Mouse (Mus musculus) cerebellum, adult 2 months (tissue): ENCODE measurements around the gene Lmo7. TPM values are rescaled to one million over a fixed set of nuclear protein-coding genes. Genes with fewer than 3 reads are reported as not detected.

ENCODE experiments used
- DNase-seq, 2 experiments: peaks; one replicate each; pipeline ENCODE4 v3.0.0; 2021
- H3K27ac ChIP-seq: fragments of 200-500 bp; 2 replicates; pipeline ENCODE4 v1.5.1; 2012; ENCODE audit warnings: low read length, control low read depth, inconsistent platforms; ENCODE audit not compliant: insufficient read depth
- H3K27me3 ChIP-seq: fragments of 200-500 bp; 2 replicates; pipeline ENCODE4 v1.6.1; 2012; ENCODE audit warnings: inconsistent platforms, mild to moderate bottlenecking, low read length, moderate library complexity; ENCODE audit not compliant: control insufficient read depth, insufficient read depth
- H3K4me1 ChIP-seq: fragments of 200-500 bp; 2 replicates; pipeline ENCODE4 v1.6.1; 2011; ENCODE audit warnings: low read length; ENCODE audit not compliant: control insufficient read depth, insufficient read depth
- H3K4me3 ChIP-seq: fragments of 200-500 bp; replicated peaks from 2 replicates; pipeline ENCODE3; 2011; ENCODE audit warnings: mild to moderate bottlenecking, low read depth, low read length, control low read depth; ENCODE audit not compliant: insufficient read depth
- CTCF ChIP-seq: fragments of 200-500 bp; IDR thresholded peaks from 2 replicates; pipeline ENCODE4 v1.5.1; 2011; ENCODE audit warnings: low read depth, mild to moderate bottlenecking, control low read depth, low read length, moderate library complexity, borderline replicate concordance; ENCODE audit not compliant: insufficient read depth
- POLR2A ChIP-seq: fragments of 200-500 bp; IDR thresholded peaks from 2 replicates; pipeline ENCODE4 v1.6.1; 2011; ENCODE audit warnings: low read length, control low read depth, borderline replicate concordance; ENCODE audit not compliant: insufficient read depth
- WGBS: fragments of 180-500 bp; shearing (Covaris S2); methylation state at CpG from one replicate; pipeline ENCODE4 v1.1.7; 2018; 5-methylcytosine and 5-hydroxymethylcytosine counted together
- polyA plus RNA-seq: library from polyadenylated mRNA; depleted of rRNA; stranded (reverse); fragments of >200 nt; gene quantifications from 2 replicates; pipeline ENCODE4 v1.2.3, GENCODE M21; 2012

Gene Lmo7
- polyA plus RNA-seq, 1 experiment: 5.8 TPM

DNA sequence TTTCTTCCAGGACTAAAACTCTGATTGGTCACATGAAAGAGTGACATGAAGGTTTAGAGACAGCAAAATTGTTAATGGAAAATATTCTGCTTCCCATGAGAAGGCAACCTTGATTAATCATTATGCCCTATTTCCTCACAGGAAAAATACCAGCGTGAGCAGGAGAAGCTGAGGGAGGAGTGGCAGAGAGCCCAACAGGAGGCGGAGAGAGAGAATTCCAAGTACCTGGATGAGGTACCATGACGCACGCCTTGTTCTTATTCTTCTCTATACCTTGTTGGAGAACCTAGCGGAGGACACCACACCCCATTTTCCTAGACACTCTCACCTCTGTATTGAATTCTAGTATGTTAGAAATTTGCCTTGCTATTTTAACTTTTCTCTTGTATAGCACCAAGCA, 188.7 kb downstream of the Lmo7 start:
- WGBS: 72% methylated on average over 5 of the region's 5 CpGs
- TF ChIP-seq CTCF: no peak
- TF ChIP-seq POLR2A: no peak
- Histone ChIP-seq H3K27ac (no peak overlapping the region), H3K4me3 (no peak overlapping the region), H3K4me1 (no peaks in the 10 kb centered on the region), H3K27me3 (no peaks in the 10 kb centered on the region)
- no peak for DNase-seq

DNA sequence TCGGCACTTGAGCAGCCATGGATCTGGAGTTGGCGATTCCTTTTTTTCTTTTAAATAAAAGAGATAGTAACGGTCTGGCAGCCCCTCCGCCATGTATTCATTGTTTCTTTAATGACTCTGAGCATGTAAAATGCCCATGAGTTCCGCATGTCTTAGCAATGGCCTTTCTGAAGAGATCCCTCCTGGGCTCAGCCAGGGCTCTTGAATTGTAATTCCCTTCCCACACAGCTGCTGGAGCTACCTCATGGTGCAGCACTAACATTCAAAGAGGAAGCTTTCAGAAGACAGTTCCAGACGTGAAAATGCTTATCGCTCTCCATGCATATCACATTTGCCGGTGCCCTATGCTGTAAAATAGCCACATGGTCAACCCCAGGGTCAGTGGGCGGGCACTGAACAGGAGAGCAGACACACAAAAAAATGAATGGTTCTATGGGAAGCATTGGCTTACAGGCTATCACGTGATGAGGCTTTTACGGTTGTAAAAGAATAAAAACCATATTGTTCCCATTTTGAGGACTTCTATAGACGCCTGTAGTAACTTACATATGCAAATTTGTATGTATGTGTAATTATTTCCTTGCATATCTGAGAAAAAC, 198.0 kb downstream of the Lmo7 start:
- DNase-seq: no peak
- no peaks in the 10 kb centered on the region for H3K4me1 ChIP-seq
- WGBS: 54% methylated on average over 12 of the region's 12 CpGs

DNA sequence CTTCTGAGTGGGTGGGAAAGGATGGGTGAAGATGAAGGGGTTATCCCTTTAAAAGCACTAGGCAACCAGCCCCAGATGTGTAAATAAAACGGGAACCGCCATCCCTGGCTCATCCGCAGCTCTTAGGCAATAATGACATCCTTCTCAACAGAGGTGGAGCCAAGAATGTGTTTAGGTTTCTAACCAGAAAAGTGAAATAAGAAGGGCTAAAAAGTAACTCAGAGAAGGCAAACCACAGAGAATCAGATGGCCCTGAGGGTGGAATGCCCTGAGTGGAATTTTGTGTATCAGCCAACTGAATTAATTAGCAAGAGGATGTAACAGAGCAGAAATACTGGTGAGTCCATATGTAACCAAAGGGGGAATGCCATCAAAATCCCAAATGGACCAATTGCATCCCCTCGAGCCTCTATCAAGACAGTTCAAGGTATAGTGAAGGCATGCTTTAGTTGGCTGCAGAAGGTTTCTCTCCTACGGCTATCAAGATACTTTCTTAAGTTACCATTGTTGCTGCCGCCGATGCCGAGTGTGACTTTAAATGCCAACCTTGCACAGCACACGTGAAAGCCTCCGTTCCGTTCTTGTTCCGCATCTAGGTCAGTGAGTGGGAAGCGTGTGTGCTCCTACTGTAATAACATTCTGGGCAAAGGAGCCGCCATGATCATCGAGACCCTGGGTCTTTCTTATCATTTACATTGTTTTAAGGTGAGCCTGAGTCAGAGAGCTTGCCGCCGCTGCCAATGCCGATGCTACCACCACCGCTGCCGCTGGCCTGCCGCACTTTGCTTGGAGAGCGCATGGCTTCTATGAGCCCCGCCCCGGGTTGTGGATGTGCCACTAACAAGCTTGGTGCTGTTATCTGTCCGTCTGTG, 201.1 kb downstream of the Lmo7 start:
- TF ChIP-seq POLR2A (no peak), CTCF (no peak)
- H3K27me3 ChIP-seq: no peaks in the 10 kb centered on the region
- no peaks in the 10 kb centered on the region for H3K4me1 ChIP-seq
- WGBS: 96% methylated on average over 25 of the region's 25 CpGs
- DNase-seq: no peak
- no peak overlapping the region for H3K4me3 ChIP-seq
- H3K27ac ChIP-seq: no peak overlapping the region

More for the DNA sequence above, 198.0 kb downstream of the Lmo7 start:
- Histone ChIP-seq H3K4me3 (no peak overlapping the region), H3K27ac (no peak overlapping the region), H3K27me3 (no peaks in the 10 kb centered on the region)
- no peak for TF ChIP-seq CTCF
- no peak for TF ChIP-seq POLR2A

DNA sequence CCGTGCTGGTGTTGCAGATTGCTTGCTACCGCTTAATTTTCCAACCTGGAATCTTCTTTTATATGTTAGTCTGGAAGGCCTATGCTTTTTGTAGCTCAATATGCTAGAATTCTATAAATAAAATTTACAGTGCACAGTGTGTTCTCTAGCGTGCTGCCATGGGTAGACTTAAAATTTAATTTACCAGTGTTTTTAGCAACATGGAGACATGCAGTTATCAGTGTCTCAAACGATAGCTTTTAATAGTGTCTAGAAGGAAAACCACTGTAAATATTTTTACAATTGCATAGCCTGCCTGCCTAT, 201.6 kb downstream of the Lmo7 start:
- no peaks in the 10 kb centered on the region for H3K27me3 ChIP-seq
- TF ChIP-seq POLR2A: no peak
- no peak for TF ChIP-seq CTCF
- H3K4me1 ChIP-seq: no peaks in the 10 kb centered on the region
- WGBS: 97% methylated on average over 4 of the region's 4 CpGs
- no peak overlapping the region for H3K4me3 ChIP-seq
- DNase-seq: no peak
- H3K27ac ChIP-seq: no peak overlapping the region

DNA sequence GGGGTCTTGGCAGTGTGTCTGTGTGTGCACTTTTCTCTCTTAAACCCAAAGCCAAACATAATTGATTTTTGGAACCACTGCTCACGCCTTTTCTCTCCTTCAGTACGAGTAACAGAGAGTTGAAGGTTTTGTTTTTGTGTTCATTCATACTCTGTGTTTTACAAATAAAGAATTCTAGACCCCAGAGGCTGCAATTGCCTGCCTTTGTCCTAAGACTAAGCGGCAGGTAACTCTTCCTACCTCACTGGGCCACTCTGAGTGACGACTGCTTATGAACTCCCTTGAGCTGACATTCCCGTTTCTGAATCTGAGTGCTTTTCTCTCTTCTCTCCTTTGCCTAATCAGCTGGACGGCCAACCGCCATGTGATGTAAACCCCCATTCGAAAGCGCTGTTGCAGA, 203.8 kb downstream of the Lmo7 start:
- Histone ChIP-seq H3K27ac (no peak overlapping the region), H3K27me3 (no peaks in the 10 kb centered on the region), H3K4me1 (no peaks in the 10 kb centered on the region), H3K4me3 (no peak overlapping the region)
- no peak for DNase-seq
- WGBS: 80% methylated on average over 9 of the region's 9 CpGs
- TF ChIP-seq POLR2A (no peak), CTCF (no peak)

DNA sequence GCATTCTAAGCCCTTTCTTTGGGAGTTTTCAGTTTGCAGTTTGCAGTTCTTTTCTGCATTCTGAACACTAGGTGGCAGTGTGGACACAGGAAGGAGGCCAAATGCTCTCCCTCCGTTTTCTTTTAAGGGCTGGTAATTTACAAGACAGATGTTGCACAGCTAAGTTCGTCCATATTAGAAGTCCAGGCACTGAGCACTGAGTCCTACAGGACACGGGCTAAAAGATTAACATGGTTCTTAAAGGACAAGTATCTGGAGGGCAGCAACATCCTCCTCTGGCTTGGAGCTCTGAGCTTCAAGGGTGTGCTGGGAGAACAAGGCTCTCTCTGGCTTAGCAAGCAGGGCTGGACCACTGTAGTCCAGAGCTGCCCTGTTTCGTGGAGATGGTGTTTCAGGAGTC, 213.2 kb downstream of the Lmo7 start:
- Histone ChIP-seq H3K4me3 (no peak overlapping the region), H3K27me3 (no peaks in the 10 kb centered on the region), H3K4me1 (no peaks in the 10 kb centered on the region), H3K27ac (no peak overlapping the region)
- peak; percentile 70; the same call in 1 of the 2 replicates for TF ChIP-seq CTCF
- TF ChIP-seq POLR2A: no peak
- DNase-seq: peak; percentile 29 to 32
- 3% methylated on average over 4 of the region's 4 CpGs for WGBS

DNA sequence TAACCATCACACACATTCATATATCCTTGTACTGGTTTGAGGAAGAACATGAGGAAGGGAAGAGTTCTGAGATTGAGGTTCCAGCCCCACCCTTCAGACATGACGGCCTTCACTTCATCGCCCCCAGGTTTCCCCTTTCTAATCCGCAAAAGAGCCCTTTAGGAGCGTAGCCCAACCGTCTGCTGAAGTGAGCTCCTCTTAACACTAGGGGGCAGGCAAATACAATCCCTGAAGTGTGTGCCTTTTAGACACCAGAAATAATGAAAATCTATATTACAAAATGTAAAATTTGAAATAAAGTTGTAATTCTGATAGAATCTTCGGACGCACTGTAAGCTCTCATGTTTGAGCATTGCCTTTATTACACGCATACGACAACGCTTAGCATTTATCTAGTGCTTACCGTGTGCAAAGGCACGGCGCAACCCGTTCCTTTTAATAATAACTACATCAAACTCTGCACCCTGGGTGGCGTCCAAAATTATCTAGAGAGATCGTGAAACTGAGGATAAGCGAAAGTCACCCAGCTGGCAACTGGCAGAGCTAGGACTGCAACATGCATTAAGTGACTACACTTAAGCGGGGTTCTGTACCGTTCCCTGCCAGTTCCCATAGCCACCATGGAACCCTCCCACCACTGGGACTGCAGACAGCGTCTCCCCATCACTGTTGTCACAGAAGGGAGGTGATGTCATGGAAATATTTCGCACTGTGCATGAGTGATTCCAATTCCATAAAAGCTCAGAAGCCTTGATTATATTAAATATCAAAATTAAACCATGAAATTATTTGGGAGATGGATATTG, 217.2 kb downstream of the Lmo7 start:
- H3K4me3 ChIP-seq: peak overlapping the region; percentile 41
- no peak overlapping the region for H3K27ac ChIP-seq
- no peak for TF ChIP-seq POLR2A
- TF ChIP-seq CTCF: peak; percentile 68
- no peaks in the 10 kb centered on the region for H3K27me3 ChIP-seq
- WGBS: 42% methylated on average over 21 of the region's 21 CpGs
- H3K4me1 ChIP-seq: no peaks in the 10 kb centered on the region
- peak; percentile 30 to 38 for DNase-seq

DNA sequence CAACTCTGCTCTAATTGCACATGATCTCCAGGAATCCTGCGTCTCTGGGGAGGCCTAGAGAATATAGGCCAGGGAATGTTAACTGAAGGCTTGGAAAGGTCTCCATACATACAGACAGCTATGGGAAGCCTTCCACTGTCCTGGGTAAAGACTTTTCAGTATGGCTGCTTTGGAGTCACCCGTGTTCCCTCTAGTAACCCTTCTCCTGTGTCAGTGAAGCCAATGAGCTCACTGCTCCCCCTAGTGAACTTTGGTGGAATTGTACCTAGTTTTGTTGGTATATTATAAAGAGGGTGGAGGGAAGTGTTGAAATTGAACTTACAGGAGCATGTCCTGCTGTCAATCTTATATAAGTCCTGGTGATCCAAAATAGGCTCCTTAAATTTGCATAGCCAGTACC, 219.4 kb downstream of the Lmo7 start:
- TF ChIP-seq POLR2A: no peak
- peak; percentile 40; the same call in 1 of the 2 replicates for TF ChIP-seq CTCF
- peak in 1 of 2 experiments; percentile 22 for DNase-seq
- 50% methylated on average over 2 of the region's 2 CpGs for WGBS
- Histone ChIP-seq H3K4me3 (no peak overlapping the region), H3K4me1 (no peaks in the 10 kb centered on the region), H3K27me3 (no peaks in the 10 kb centered on the region), H3K27ac (no peak overlapping the region)
